Mouse (Mus musculus) neural tube, embryonic 12.5 days (tissue): ENCODE data around the gene Coq5. TPM values are rescaled to one million over a fixed set of nuclear protein-coding genes. Genes with fewer than 3 reads are reported as not detected.
A peak's percentile ranks its signal among the peaks of the same experiment; 100 is the strongest.

Experiments
- ATAC-seq: fragments of 200-750 bp; cut with Nextera tagmentation; 2 replicates; pipeline ENCODE4 v1.8.0; 2017; ENCODE audit warnings: low read depth, mild to moderate bottlenecking, moderate TSS enrichment, moderate library complexity; ENCODE audit not compliant: low FRiP score
- H3K27ac ChIP-seq: fragments of 300-500 bp; sonication (generic); 2 replicates; pipeline ENCODE4 v1.5.1; 2016
- H3K27me3 ChIP-seq: fragments of 300-500 bp; sonication (generic); replicated peaks from 2 replicates; pipeline ENCODE4 v1.6.1; 2016; ENCODE audit warnings: mild to moderate bottlenecking
- H3K36me3 ChIP-seq: fragments of 300-500 bp; sonication (generic); 2 replicates; pipeline ENCODE4 v1.6.1; 2016; ENCODE audit warnings: mild to moderate bottlenecking
- H3K4me1 ChIP-seq: fragments of 300-500 bp; sonication (generic); 2 replicates; pipeline ENCODE4 v1.6.1; 2016
- H3K4me2 ChIP-seq: fragments of 300-500 bp; sonication (generic); replicated peaks from 2 replicates; pipeline ENCODE4 v1.6.1; 2016; ENCODE audit warnings: mild to moderate bottlenecking
- H3K4me3 ChIP-seq: fragments of 300-500 bp; sonication (generic); 2 replicates; pipeline ENCODE4 v1.5.1; 2016
- H3K9ac ChIP-seq: fragments of 300-500 bp; sonication (generic); 2 replicates; pipeline ENCODE4 v1.6.1; 2016; ENCODE audit warnings: mild to moderate bottlenecking
- H3K9me3 ChIP-seq: fragments of 300-500 bp; sonication (generic); 2 replicates; pipeline ENCODE4 v1.6.1; 2016; ENCODE audit warnings: mild to moderate bottlenecking
- WGBS: fragments of 180-500 bp; shearing (Covaris S2); methylation state at CpG from one replicate; pipeline ENCODE4 v1.1.7; 2016; 5-methylcytosine and 5-hydroxymethylcytosine counted together
- polyA plus RNA-seq: library from polyadenylated mRNA; unstranded; fragments of >200 nt; fragmentation: Nextera tagmentation; extraction: Ambion mirVana; gene quantifications from 2 replicates; pipeline ENCODE4 v1.2.1, GENCODE M21; 2016

The Coq5 gene
- polyA plus RNA-seq, 1 experiment from 2014 or later: 54.1 TPM

DNA sequence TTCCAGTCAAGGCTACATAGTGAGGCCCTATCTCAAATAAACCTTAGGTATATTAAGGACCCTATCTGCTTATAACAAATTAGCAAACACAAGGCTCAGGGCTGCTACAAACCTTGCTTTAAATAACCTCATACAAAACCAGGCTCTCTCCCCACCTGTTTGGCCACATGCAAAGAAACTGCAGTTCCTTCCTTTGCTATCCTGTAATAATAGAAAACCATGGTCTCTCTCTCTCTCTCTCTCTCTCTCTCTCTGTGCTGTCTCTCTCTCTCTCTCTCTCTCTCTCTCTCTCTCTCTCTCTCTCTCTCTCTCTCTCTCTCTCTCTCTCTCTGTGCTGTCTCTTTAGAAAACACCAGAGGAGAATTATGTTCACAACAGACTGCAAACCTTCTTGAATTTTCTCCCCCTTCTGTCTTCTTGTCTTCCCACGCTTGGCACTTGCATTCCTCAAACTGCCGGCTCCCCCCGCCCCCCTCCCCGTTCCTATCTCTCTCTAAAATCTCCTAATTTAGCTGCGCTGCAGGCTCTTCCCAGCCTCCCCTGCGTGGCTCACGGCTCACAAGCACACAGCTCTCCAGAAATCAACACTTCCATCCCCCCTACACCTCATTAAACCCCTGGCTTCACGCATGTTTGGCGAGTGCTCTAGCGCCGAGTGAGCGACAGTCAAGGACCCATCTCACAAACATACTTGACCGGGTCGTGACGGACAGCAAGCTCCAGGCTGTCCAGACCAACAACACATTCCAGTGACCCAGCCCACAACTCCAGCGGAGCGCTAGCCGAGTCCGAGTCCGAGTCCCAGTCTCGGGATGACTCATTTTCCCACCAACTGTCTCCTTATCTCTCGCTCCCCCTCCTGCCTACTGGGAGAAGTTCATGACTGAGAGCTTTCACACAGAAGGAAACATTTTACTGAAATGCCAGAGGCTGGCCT, 39.8 kb downstream of the Coq5 start:
- Histone ChIP-seq H3K27me3 (no peaks in the 10 kb centered on the region), H3K4me2 (peak overlapping the region; percentile 70), H3K4me1 (peaks cover 40% of the 10 kb centered on the region), H3K9ac (peak overlapping the region; percentile 49; the same call in 1 of the 2 replicates), H3K4me3 (peak overlapping the region; percentile 28), H3K27ac (peak overlapping the region; percentile 37; the same call in 1 of the 2 replicates), H3K9me3 (no peaks in the 10 kb centered on the region), H3K36me3 (no peaks in the 10 kb centered on the region)
- no peak for ATAC-seq
- under 1% methylated on average over 22 of the region's 22 CpGs for WGBS

DNA sequence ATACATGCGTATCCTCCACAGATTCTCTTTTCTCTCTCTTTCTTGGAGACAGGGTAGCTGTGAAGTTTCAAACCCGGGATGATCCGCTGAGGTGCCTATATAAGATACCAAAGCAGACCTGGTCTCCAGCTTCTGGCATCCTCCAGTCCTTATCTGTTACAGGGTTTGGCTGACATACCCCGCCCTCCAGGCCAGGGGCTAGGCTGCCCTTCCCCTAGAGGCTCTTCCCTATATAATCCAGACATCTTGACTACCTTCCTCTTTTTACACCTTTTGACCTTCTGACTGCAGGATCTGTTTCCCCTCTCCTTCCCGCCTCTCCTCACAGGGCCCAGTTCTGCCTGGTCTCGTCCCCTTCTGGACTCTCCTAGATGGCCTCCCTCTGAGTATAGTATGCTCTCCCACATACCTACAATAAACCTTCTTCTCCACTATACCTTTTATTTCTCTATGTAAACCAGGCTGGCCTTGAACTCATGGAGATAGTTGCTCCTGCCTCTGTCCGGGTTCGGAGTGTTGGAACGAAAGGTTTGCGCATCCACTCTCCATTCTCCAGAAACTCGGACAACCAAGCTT, 46.9 kb downstream of the Coq5 start:
- Histone ChIP-seq H3K4me3 (peak overlapping the region; percentile 91), H3K4me2 (peak overlapping the region; percentile 72), H3K4me1 (peaks cover 26% of the 10 kb centered on the region), H3K27me3 (no peaks in the 10 kb centered on the region), H3K27ac (peak overlapping the region; percentile 9; the same call in 1 of the 2 replicates), H3K9ac (peak overlapping the region; percentile 88), H3K9me3 (no peaks in the 10 kb centered on the region), H3K36me3 (peaks cover 17% of the 10 kb centered on the region)
- 32% methylated on average over 11 of the region's 11 CpGs for WGBS
- ATAC-seq: peak; percentile 38; the same call in 1 of the 2 replicates

DNA sequence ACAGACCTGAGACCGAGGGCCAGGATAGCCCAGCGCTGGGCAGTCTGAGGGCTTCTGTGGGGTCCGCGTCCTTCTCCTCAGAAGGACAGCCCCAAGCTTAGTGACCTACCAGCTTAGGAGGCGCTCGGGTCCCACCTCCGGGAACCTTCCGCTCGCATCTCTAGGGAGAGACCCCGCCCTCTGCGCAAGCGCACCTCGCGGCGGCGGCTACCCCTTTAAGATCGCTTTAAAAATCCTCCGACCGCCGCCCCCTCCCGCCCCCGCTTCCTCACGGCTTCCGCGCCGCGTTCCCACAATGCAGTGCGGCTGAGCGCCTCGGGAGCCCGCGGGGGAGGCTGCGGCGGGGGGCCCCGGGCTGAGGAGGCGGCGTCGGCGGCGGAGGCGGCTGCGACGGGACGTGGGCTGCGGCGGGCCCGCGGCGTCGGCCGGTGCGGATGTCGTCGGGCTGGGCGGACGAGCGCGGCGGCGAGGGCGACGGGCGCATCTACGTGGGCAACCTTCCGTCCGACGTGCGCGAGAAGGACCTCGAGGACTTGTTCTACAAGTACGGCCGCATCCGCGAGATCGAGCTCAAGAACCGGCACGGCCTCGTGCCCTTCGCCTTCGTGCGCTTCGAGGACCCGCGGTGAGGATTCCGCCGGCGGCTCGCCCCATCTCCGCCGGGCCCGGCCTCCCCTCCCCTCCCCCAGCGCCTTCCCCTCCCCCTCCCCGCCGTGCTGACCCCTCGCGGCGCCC, 47.6 kb downstream of the Coq5 start, which contains the start of gene Srsf9:
Srsf9 (plus strand) TSS at position 303 of the 735 bp plus-strand sequence.
- Histone ChIP-seq H3K36me3 (peaks cover 24% of the 10 kb centered on the region), H3K27me3 (no peaks in the 10 kb centered on the region), H3K9me3 (no peaks in the 10 kb centered on the region), H3K4me1 (peaks cover 26% of the 10 kb centered on the region), H3K27ac (peak within 1 kb of the TSS; percentile 9; the same call in 1 of the 2 replicates), H3K4me2 (peak within 1 kb of the TSS; percentile 72), H3K9ac (peak within 1 kb of the TSS; percentile 88), H3K4me3 (peak within 1 kb of the TSS; percentile 91)
- peak; percentile 89 for ATAC-seq
- under 1% methylated on average over 92 of the region's 97 CpGs for WGBS

DNA sequence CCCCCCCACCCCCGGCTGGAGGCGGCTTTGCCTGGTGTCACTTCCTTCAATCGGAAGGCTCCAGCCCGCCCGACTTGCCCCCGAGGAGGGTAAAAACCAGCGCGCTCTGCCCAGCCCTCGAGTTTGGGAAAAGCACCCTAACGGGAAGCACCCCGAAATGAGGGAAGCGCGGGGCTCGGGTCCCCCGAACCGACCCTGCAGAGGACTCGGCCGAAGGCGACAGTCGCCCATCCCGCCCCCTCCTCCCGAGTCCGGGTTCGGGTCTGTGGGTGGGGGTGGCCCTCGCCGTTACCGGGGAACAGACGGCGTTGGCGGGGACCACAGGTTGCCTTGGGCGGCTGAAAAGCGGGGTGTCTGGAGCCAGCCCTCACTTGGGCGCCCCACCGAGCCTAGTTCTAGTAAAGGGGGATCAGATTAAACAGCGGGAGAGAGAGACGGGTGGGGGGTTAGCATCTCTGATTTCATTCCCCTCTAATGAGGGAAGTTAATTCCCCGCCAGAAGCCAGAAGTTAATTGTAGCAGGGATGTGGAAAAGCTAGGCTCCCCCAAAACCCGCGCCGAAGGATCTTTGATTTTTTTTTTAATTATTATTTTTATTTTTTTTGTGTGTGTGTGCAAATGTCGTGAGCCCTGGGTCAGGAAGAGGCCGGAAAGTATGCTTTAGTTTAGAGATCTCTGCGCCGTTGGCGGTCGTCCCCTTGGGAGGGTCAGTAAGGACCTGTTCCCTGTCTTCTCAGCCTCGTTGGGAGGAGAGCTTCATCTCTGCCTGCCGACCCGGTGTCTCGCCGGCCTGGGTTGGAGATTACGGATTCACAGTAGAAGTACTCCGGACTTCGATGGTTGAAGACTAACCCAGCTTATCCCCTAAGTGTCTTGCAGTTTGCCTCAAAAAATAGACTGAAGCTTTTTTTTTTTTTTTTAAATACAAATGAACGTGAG, 48.4 kb downstream of the Coq5 start:
- peak overlapping the region; percentile 88 for H3K9ac ChIP-seq
- peaks cover 32% of the 10 kb centered on the region for H3K36me3 ChIP-seq
- WGBS: 1% methylated on average over 55 of the region's 55 CpGs
- peak overlapping the region; percentile 9; the same call in 1 of the 2 replicates for H3K27ac ChIP-seq
- H3K27me3 ChIP-seq: no peaks in the 10 kb centered on the region
- ATAC-seq: peak; percentile 7; the same call in 1 of the 2 replicates
- H3K9me3 ChIP-seq: no peaks in the 10 kb centered on the region
- H3K4me3 ChIP-seq: peak overlapping the region; percentile 91
- peak overlapping the region; percentile 72 for H3K4me2 ChIP-seq
- peaks cover 26% of the 10 kb centered on the region for H3K4me1 ChIP-seq

DNA sequence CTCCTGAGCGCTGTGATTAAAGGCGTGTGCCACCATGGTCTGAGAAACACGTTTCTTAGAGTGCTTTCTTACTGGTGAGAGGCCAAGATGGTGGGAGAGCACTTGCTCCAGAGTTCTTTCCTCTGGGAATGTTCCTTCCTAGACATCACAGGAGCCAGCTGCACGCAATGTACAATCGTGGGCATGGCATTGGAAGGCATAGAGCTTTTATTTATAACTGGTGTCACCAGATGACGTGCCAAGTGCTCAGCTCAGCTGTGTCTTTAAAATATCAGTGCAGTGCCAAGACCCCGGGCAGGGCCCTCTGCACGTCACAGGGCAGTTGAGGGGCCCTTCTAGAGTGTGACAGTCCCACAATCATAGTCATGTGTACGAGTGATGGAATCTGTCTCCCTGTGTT, 51.5 kb downstream of the Coq5 start:
- Histone ChIP-seq H3K9me3 (no peaks in the 10 kb centered on the region), H3K27ac (no peak overlapping the region), H3K36me3 (peaks cover 61% of the 10 kb centered on the region), H3K9ac (no peak overlapping the region), H3K27me3 (no peaks in the 10 kb centered on the region), H3K4me1 (peaks cover 26% of the 10 kb centered on the region), H3K4me2 (no peak overlapping the region), H3K4me3 (no peak overlapping the region)
- WGBS: 89% methylated on average over 9 of the region's 9 CpGs
- ATAC-seq: no peak

DNA sequence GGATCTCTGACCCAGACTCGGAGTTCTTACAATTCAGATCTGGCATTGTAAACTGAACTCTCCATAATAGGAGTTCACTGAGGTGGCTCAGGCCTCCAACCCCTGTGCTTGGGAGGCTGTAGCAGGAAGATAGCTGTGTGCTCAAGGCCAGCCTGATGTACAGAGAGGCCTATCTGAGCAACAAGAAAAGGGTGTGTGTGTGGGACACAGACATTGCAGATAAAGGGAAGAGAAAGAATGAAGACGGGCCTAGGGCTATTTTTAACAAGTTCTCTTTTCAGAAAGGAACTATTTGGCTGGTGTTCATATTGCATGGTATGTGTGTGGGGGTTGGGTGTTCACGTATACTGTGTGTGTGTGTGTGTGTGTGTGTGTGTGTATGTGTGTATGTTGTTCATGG, 54.2 kb downstream of the Coq5 start:
- H3K4me2 ChIP-seq: no peak overlapping the region
- H3K4me1 ChIP-seq: peaks cover 15% of the 10 kb centered on the region
- no peaks in the 10 kb centered on the region for H3K9me3 ChIP-seq
- H3K27me3 ChIP-seq: no peaks in the 10 kb centered on the region
- H3K9ac ChIP-seq: no peak overlapping the region
- no peak overlapping the region for H3K27ac ChIP-seq
- WGBS: 88% methylated on average over 3 of the region's 3 CpGs
- no peak overlapping the region for H3K4me3 ChIP-seq
- ATAC-seq: no peak
- peaks cover 77% of the 10 kb centered on the region for H3K36me3 ChIP-seq

DNA sequence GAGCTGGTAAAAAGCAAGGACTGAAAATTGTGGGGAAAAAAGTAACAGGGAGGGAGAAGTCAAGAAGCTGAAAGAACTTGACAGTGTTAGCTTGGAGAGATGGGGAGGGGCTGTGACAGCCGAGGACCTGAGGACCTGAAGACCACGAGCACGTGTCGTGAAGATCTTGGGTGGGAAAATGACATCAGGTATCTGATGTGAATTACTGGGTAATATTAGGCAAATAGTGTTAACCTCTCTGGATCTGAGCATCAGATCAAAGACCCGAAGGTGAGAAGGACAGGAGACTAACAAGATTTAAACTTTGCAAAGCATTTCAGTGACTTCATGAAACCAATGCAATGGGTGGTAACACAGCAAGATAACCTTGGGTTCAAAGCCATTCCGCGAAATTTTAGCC, 60.5 kb downstream of the Coq5 start:
- Histone ChIP-seq H3K9me3 (no peaks in the 10 kb centered on the region), H3K4me3 (no peak overlapping the region), H3K9ac (no peak overlapping the region), H3K27ac (no peak overlapping the region), H3K36me3 (peaks cover 51% of the 10 kb centered on the region), H3K27me3 (no peaks in the 10 kb centered on the region), H3K4me1 (peaks cover 18% of the 10 kb centered on the region), H3K4me2 (peak overlapping the region; percentile 61)
- WGBS: 28% methylated on average over 7 of the region's 7 CpGs
- no peak for ATAC-seq

DNA sequence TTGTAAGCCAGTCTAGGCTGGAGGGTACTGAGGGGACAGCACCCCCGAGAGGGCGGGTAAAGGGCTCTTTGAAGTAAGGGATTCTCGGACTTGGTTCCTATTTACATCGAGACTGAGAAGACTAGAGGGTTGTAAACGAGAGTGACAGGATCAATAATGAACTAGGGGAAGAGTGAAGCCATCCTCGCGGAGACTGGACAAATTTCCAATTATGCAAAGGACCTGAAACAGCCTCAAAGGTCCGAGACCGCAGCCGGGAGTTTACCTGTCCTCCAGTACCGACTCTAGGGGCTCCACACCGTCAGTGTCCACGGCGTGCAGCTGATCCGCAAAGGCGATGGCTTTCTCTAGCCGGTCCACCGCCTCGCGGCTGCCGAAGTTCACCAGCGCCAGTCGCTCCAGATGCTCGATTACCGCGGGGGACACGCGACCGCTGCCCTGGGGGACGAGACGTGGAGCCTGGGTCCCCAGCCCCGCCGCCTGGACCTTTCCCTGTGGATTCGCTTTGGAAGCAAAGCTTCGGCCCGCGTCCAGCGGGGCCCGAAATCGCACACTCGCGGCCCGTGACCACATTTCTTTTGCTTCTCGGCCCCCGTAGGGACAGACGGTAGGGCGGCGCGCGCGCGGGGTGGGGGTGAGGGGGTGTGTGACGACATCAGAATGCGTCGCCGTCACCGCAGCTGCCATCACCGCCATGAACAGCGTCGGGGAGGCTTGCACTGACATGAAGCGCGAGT, 61.3 kb downstream of the Coq5 start, which contains the start of the genes Gatc and Triap1:
Gatc (minus strand) TSS at position 602 of the 737 bp plus-strand sequence.
Triap1 (plus strand) TSS at position 649 of the 737 bp plus-strand sequence.
- H3K4me2 ChIP-seq: peak within 1 kb of the TSS; percentile 61
- ATAC-seq: peak; percentile 91
- H3K36me3 ChIP-seq: peaks cover 53% of the 10 kb centered on the region
- no peaks in the 10 kb centered on the region for H3K9me3 ChIP-seq
- peaks cover 18% of the 10 kb centered on the region for H3K4me1 ChIP-seq
- peak within 1 kb of the TSS; percentile 76 for H3K9ac ChIP-seq
- H3K27ac ChIP-seq: peak within 1 kb of the TSS; percentile 57; the same call in 1 of the 2 replicates
- WGBS: under 1% methylated on average over 62 of the region's 62 CpGs
- no peaks in the 10 kb centered on the region for H3K27me3 ChIP-seq
- peak within 1 kb of the TSS; percentile 78 for H3K4me3 ChIP-seq

DNA sequence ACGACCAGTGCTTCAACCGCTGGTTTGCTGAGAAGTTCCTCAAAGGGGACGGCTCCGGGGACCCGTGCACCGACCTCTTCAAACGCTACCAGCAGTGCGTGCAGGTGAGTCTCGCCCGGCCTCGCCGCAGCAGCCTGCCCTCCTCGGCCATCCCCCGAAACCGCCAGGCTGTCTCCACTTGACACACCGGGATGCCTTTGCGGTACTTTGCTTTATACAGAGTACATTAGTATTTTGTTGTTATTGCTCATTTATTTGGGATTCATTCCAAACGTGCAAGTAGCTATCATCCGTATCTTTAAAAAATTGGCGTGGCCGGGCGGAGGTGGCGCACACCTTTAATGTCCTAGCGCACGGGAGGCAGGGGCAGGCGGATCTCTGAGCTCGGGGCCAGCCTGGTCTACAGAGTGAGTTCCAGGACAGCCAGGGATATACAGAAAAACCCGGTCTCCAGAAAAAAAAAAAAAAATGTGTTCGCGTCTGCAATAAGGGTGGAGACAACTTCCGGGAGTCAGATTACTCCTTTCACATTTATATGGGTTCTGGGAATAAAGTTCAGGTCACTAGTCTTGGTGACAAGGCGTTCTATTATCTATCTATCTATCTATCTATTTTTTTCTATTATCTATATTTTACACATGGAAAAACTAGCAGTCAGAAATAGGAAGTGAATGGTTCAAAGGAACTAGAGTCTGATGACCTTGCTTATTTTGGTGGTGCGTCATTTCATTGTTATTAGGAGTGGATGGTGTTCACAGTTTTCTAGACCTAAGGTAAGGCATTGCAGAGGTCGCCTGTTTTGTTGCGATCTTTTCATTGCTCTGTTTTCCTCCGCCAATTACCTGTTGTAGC, 62.1 kb downstream of the Coq5 start:
- WGBS: 12% methylated on average over 36 of the region's 36 CpGs
- Histone ChIP-seq H3K27ac (0 out of 2 replicates have a peak overlapping the region, but pooled peaks have one; percentile 57), H3K36me3 (peaks cover 51% of the 10 kb centered on the region), H3K9me3 (no peaks in the 10 kb centered on the region), H3K4me2 (peak overlapping the region; percentile 61), H3K27me3 (no peaks in the 10 kb centered on the region), H3K9ac (peak overlapping the region; percentile 76), H3K4me3 (peak overlapping the region; percentile 78), H3K4me1 (peaks cover 18% of the 10 kb centered on the region)
- 0 out of 2 replicates have a peak, but pooled peaks have one; percentile 25 for ATAC-seq
